Mouse (Mus musculus): ENCODE results near the gene Hlcs. TPM values are rescaled to one million over a fixed set of nuclear protein-coding genes. Genes with fewer than 3 reads are reported as not detected.

The Hlcs gene
- polyA plus RNA-seq, 2 experiments: 1.3 to 1.7 TPM

- Histone ChIP-seq H3K9me3 (ENCODE audit: control insufficient read depth, low read length) (no peaks in the 10 kb centered on the region), H3K27ac (no peak overlapping the region), H3K4me2 (ENCODE audit: low read depth) (no peak overlapping the region), H3K36me3 (replicated peaks; ENCODE audit: control insufficient read depth, insufficient read depth, low read depth) (no peaks in the 10 kb centered on the region), H3K9ac (replicated peaks) (no peak overlapping the region), H3K27me3 (ENCODE audit: control insufficient read depth, insufficient read depth, low read length) (no peaks in the 10 kb centered on the region), H3K4me1 (replicated peaks; ENCODE audit: control insufficient read depth in 2 of 2, insufficient read depth in 2 of 2, low read length in 1 of 2) (no peaks in the 10 kb centered on the region), H3K4me3 (ENCODE audit: insufficient read depth in 1 of 2, low read depth in 2 of 2, low read length in 2 of 2) (no peak overlapping the region)
- DNase-seq (ENCODE audit: low read depth in 3 of 3, low spot score in 3 of 3): no peak
- 53% methylated on average over 25 of the region's 25 CpGs for WGBS (ENCODE audit: insufficient replicate concordance)
- TF ChIP-seq CTCF (IDR thresholded peaks at IDR 0.05; ENCODE audit: low read depth) (no peak), EP300 (IDR thresholded peaks at IDR 0.05; ENCODE audit: low read depth) (no peak)
- ATAC-seq (ENCODE audit: insufficient read depth): no peak
These were observed 133.8 kb downstream of the Hlcs start for GRCm38 (mm10) chr16:94179341-94180121.

- H3K9me3 ChIP-seq (ENCODE audit: control insufficient read depth, low read length): no peaks in the 10 kb centered on the region
- no peak overlapping the region for H3K27ac ChIP-seq
- no peaks in the 10 kb centered on the region for H3K36me3 ChIP-seq (replicated peaks; ENCODE audit: control insufficient read depth, insufficient read depth, low read depth)
- 64% methylated on average over 16 of the region's 16 CpGs for WGBS (ENCODE audit: insufficient replicate concordance)
- H3K27me3 ChIP-seq (ENCODE audit: control insufficient read depth, insufficient read depth, low read length): no peaks in the 10 kb centered on the region
- no peak overlapping the region for H3K9ac ChIP-seq (replicated peaks)
- H3K4me3 ChIP-seq (ENCODE audit: insufficient read depth in 1 of 2, low read depth in 2 of 2, low read length in 2 of 2): no peak overlapping the region
- DNase-seq (ENCODE audit: low read depth in 3 of 3, low spot score in 3 of 3): no peak
- no peak overlapping the region for H3K4me2 ChIP-seq (ENCODE audit: low read depth)
- ATAC-seq (ENCODE audit: insufficient read depth): no peak
- TF ChIP-seq CTCF (IDR thresholded peaks at IDR 0.05; ENCODE audit: low read depth): no peak
- no peak for TF ChIP-seq EP300 (IDR thresholded peaks at IDR 0.05; ENCODE audit: low read depth)
- H3K4me1 ChIP-seq (replicated peaks; ENCODE audit: control insufficient read depth in 2 of 2, insufficient read depth in 2 of 2, low read length in 1 of 2): no peaks in the 10 kb centered on the region
These were observed 134.7 kb downstream of the Hlcs start for GRCm38 (mm10) chr16:94178441-94179220.

- no peaks in the 10 kb centered on the region for H3K27me3 ChIP-seq (ENCODE audit: control insufficient read depth, insufficient read depth, low read length)
- H3K4me2 ChIP-seq (ENCODE audit: low read depth): no peak overlapping the region
- H3K27ac ChIP-seq: no peak overlapping the region
- no peaks in the 10 kb centered on the region for H3K9me3 ChIP-seq (ENCODE audit: control insufficient read depth, low read length)
- ATAC-seq (ENCODE audit: insufficient read depth): no peak
- H3K9ac ChIP-seq (replicated peaks): no peak overlapping the region
- no peak overlapping the region for H3K4me3 ChIP-seq (ENCODE audit: insufficient read depth in 1 of 2, low read depth in 2 of 2, low read length in 2 of 2)
- TF ChIP-seq CTCF (IDR thresholded peaks at IDR 0.05; ENCODE audit: low read depth): no peak
- no peak for TF ChIP-seq EP300 (IDR thresholded peaks at IDR 0.05; ENCODE audit: low read depth)
- WGBS (ENCODE audit: insufficient replicate concordance): 35% methylated on average over 21 of the region's 21 CpGs
- DNase-seq (ENCODE audit: low read depth in 3 of 3, low spot score in 3 of 3): no peak
- H3K36me3 ChIP-seq (replicated peaks; ENCODE audit: control insufficient read depth, insufficient read depth, low read depth): no peaks in the 10 kb centered on the region
- no peaks in the 10 kb centered on the region for H3K4me1 ChIP-seq (replicated peaks; ENCODE audit: control insufficient read depth in 2 of 2, insufficient read depth in 2 of 2, low read length in 1 of 2)
These were observed 136.1 kb downstream of the Hlcs start for GRCm38 (mm10) chr16:94176997-94177857.

DNA sequence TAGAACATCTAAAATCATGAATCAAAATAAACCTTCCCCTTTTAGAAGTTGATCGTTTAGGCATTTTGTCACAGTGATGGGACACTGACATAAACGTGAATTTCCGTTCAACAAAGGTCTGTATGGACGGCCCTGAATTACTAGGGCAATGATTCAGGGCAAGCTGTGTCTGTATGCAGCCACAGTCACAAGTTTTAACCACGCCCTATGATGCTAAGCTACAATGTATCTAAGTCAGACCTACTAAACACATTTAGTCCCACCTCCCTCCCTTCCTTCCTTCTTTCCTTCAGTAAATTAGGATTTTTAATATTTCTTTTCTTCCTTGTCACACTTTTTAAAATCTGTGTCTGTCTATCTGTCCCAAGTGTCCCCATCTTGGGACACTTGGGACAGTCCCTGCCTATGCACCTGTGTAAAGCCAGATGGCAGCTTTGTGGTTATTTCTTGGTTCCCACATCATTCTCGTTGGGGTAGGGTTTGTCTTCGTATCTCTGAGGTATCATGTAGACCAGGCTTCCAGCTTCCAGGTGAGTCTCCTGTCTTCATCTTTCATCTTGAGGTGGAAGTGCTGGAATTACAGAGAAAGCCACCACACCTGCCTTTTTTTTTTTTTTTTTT is 137.9 kb downstream of the Hlcs start:
- 61% methylated on average over 7 of the region's 7 CpGs for WGBS (ENCODE audit: insufficient replicate concordance)
- Histone ChIP-seq H3K9me3 (ENCODE audit: control insufficient read depth, low read length) (no peaks in the 10 kb centered on the region), H3K4me3 (ENCODE audit: insufficient read depth in 1 of 2, low read depth in 2 of 2, low read length in 2 of 2) (no peak overlapping the region), H3K27me3 (ENCODE audit: control insufficient read depth, insufficient read depth, low read length) (no peaks in the 10 kb centered on the region), H3K9ac (replicated peaks) (no peak overlapping the region), H3K4me1 (replicated peaks; ENCODE audit: control insufficient read depth in 2 of 2, insufficient read depth in 2 of 2, low read length in 1 of 2) (no peaks in the 10 kb centered on the region), H3K4me2 (ENCODE audit: low read depth) (no peak overlapping the region), H3K27ac (no peak overlapping the region), H3K36me3 (replicated peaks; ENCODE audit: control insufficient read depth, insufficient read depth, low read depth) (no peaks in the 10 kb centered on the region)
- no peak for DNase-seq (ENCODE audit: low read depth in 3 of 3, low spot score in 3 of 3)
- no peak for ATAC-seq (ENCODE audit: insufficient read depth)
- TF ChIP-seq EP300 (IDR thresholded peaks at IDR 0.05; ENCODE audit: low read depth): no peak
- TF ChIP-seq CTCF (IDR thresholded peaks at IDR 0.05; ENCODE audit: low read depth): no peak
